Mouse (Mus musculus) monocyte, adult 2 months (primary cell): Measurements from ENCODE around the gene Nde1.
A peak's percentile ranks its signal among the peaks of the same experiment; 100 is the strongest.
"Not testable (repeated sequence)": the region's sequence is repeated elsewhere in the genome, so short reads cannot be mapped to it uniquely, and the experiment has no call there.

Source experiments
- DNase-seq, 2 experiments: peaks; one replicate each; pipeline ENCODE4 v3.0.0; 2022; ENCODE audit warnings: low spot score in 2 of 2, low read depth in 1 of 2

Gene Nde1

DNA sequence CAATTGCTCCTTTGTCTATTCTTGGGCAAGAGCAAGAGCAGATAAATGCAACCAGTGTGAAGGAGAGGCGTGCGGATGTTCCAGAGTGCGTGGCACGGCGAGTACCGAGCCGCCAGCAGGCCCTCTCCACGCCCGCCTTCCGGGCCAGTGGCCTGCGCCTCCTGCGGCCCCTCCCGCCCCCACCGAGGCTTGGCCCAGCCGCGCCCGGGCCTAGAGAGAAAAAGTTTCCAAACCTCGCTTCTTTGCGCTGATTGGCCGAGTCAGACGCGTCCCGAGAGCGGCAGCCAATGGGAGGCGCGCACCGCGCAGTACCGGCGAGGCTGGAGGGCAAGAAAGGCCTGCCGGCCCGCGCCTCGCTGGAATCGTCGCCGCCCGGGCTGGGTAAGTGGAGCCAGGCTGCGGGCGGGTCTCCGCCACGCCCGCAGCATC is at the start of gene Nde1, which contains the start of gene Marf1:
TSS of gene Nde1 (plus strand) at position 288 of the 429 bp plus-strand sequence.
TSS of gene Marf1 (minus strand) at position 364 of the 429 bp plus-strand sequence.
- peak; percentile 56 to 75 for DNase-seq

DNA sequence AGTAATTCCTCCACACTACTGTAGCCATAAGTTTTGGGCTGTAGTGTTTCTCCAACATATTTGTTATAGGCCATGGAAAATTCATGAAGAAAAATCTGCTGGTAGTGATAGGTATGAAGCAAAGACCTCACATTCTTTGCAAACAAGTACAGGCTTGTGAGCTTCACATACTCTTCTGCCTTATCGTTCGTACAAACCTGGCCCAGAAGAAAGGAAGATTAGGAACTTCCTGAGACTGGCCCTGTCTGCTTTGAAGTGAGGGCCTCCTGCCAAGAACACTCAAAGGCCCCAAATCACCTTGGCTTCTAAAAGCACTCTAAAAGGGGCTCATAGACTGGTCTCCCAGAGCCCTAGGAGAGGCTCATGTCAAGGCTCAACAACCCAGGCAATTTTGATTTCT is 45.8 kb upstream of the Nde1 start:
- DNase-seq: no peak

DNA sequence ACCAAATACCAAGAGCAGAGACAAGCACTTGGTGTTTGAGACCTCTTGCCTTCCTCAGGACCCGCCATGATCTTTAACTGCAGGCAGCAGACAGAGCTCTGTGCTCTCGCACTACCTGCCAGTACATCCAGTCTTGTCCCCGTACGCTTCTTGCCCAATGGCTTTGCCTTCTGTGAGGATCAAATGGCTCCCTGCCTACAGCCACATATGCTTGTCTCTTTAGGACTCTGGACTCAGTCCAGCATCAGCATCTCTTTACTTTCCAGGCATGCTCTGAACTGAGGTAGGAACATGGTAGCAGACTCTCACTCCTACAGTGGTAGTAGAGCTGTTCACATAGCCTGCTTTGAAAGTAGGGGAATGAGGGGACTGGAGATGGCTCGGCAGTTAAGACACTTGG is 42.1 kb upstream of the Nde1 start:
- DNase-seq: no peak

DNA sequence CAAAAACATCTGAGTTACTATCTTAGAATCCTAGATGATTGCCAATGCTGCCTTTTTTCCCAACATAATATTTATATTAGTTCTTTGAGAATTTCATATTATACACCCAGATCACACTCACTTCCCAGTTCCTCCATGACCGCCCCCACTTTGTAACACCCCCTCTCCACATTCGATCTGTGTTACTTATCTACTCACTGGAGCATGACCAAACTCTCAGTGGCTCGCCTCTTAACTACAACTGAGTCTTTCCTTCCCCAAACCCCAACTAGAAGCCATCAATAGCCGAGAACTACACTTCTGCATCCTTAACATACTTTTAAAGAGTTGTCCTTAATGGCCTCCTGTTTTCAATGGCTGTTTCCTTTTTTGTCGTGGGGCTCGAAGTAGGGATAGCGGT is 41.5 kb upstream of the Nde1 start:
- no peak for DNase-seq

DNA sequence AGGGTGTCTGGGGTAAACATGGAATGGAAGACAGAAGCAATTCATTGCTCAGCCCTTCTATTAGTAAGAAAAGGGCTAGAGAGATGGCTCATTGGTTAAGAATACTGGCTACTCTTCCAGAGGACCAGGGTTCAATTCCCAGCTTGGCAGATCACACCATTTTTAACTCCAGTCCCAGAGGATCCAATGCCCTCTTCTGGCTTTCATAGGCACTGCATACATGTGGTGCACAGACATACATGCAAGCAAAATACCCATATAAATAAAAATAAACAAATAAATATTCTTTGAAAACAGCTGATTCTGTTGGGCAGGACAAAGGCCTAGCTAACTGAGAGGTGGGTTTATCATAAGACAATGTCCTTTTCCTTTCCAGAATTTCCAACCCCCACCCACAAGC is 40.5 kb upstream of the Nde1 start:
- DNase-seq: no peak

DNA sequence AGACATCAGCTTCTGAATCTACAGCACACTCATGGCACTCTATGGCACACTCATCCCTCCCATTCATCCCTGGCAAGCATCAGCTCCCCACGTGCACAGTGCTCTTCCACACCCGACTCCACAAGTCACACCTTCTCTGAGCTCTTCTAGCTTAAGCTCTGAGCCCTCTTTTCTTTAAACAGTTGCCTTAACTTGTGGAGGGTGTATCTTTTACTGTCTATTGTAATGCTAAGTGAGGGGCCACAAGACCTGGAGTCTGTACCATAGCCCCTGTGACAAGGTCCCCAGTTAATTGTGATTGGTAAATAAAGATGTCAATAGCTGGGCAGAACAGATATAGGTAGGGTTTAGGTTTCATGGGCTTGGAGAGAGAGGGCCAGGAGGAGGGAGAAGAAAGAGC is 39.2 kb upstream of the Nde1 start:
- no peak for DNase-seq

DNA sequence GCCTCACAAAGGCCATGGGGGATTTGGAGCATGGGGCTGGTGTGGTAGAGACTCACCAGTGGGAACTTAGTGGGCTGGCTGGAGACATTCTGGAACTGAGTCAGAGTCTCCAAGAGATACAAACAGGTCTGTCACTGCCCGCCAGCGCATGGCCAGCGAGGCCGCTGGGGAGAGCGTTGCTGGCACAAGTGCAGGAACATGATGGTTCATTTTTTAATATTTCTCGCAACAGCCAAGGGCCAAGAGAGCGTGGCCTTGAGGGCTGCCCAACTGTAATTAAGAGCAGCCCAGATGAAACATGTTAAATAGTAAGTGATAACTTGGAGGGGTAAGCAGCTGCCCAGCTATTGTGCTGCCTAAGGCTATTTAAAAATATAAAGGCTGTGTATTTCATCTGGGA is 38.4 kb upstream of the Nde1 start:
- DNase-seq: no peak

DNA sequence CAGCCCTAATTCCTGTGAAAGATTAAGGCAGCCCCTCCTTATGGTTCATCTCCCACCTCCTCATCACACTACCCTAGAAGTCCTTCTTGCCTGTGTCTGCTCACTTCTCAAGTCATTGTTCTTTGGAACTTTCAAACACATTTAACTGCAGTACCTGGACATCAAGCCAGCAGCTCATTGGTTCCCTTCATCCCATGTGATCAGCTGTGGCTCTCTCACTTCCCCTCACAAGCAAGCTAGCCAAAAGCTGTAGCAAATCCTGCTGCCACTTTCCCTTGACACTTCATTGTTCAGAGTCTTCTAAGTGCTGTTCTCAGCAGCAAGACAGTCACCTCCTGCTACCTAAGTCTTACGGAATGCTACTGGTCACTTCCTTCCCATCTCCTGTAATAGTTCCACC is 37.8 kb upstream of the Nde1 start:
- DNase-seq: no peak

DNA sequence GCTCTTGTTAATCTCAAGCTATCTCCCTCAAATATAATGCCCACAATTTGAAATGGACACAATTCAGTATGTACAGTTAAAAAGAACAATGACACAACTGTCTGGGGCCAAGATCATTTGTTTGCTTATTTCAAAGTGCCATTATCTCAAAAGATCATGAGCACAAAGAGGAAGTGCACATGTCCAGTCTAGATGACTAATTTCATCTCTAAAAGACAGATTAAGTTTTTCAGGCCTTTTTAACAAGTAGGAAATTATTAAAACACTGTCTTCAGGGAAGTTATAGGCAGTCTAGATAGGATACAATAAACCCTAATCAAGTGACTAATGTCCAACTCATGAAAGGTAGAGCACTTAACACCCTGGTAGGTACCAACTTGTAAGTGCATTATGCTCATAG is 34.1 kb upstream of the Nde1 start:
- DNase-seq: no peak

DNA sequence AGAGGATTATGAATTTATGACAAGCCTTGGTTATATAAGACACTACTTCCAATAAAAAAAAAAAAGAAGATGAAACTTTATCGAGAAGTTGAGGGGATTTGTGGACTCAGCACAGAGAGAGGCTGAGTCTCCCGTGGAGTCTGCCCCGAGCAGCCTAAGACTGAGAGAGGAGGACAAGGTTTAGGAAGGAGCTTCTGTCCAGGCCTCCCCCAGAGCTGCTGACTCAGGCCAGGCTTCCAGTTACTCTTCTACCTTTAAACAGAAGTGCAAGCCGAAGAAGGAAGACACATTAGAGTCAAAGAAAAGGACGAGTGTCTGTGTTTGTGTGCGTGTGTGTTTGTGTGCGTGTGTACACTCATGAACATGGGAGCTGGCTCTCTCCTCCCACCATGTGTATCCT is 32.3 kb upstream of the Nde1 start:
- DNase-seq: no peak

DNA sequence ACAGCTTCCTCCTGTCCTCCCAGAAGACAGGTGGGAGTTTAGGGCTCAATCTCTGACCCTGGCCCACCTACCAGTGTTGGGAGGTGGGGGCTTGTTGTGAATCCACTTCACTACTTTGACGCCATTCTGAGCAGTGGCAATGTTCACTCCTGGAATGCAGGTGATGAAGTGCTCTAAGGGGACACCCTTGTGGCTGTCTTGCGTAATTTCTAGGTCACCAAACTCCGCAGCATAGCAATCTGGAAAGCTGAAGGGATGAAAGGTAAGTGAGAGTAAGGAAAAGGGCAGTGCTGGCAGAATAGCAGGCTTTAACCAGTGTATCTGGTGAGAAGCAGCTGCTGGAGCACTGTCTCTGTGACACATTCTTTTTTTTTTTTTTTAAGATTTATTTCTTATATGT is 31.7 kb upstream of the Nde1 start:
- no peak for DNase-seq

DNA sequence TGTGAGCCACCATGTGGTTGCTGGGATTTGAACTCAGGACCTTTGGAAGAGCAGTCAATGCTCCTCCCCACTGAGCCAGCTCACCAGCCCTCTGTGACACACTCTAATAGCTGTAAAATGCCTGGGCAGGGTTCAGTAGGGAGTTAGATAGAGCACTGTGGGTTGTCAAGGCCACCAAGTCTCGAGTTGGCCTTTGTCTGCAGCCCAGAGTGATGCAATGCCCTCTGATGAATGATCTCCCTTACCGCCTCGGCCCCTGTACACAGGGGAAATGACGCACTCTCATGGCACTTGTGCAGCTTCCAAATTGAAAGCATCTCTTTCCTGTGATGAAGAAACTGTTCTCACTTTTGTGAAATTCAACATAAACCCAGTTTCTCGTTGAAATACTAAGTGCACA is 31.2 kb upstream of the Nde1 start:
- no peak for DNase-seq

DNA sequence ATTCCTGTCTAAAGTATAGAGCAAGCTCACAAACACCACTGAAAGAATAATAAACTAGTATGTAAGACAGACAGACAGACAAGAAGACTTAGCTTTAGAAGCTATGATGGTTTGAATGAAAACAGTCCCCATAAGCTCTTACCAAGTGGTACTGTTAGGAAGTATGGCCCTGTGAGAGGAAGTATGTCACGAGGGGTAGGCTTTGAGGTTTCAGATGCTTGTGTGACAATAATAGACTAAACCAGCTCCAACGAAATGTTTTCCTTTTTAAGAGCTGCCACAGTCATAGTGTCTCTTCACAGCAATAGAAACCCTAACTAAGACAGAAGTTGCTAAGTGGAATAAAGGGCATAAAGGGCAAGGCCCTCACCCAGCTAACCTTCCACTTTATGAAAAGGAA is 28.1 kb upstream of the Nde1 start:
- DNase-seq: no peak

DNA sequence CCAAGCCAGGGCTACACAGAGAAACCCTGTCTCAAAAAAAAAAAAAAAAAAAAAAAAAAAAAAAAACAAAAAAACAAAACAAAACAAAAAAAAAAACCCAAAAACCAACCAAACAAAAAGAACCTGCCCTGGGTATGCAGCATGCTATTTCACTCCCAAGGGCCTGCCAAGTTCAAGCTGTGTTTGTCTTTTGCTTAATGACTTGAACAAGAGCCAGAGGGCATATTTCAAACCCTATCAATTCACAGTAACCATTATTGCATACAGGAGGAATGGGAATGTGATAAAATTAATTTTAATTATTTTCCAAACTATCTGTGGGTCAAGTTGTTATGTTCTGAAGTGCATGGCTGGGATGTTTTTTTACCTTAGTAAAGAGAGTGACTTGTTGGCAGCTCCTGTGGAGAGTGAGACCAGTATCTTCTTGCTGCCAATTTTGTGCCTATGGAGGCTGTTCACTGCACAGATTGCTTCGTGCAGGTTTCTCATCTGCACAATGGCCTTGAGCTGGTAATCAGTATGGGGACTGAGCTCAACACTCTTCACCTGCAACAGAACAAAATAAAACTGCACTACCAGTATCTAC is 25.0 kb upstream of the Nde1 start:
- no peak for DNase-seq

DNA sequence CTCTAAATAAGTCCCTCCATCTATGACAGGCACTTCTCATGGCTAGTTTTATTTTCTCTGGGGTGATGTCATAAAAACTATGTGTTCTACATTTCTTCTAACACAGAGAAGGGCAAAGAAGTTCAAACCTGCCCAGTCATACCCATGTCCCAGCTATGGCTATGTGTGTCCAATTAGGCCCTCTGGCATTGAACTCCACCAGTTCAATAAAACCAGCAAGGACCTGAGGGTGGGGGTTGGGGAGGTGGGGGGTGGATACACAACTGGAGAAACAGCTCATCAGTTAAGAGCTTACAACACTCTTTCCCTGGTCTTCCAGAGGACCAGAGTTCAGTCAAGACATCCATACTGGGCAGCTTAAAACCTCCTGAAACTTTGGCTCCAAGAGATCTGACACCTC is 24.0 kb upstream of the Nde1 start:
- DNase-seq: no peak

DNA sequence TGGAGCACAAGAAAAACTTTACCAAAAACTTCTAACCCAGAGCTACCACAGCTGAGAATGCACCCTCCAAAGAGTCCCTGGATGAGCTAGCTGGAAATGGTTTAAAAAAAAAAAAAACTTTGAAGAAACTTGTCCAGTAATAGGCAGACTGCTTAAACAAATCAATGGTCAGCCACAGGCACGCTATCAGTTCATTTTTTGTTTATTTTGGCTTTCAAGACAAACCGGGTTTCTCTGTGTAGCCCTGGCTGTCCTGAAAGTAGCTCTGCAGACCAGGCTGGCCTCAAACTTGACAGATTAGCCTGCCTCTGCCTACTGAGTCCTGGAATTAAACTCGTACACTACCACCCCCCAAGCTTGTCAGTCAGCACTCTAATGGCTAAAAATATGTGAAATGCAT is 19.8 kb upstream of the Nde1 start:
- no peak for DNase-seq

DNA sequence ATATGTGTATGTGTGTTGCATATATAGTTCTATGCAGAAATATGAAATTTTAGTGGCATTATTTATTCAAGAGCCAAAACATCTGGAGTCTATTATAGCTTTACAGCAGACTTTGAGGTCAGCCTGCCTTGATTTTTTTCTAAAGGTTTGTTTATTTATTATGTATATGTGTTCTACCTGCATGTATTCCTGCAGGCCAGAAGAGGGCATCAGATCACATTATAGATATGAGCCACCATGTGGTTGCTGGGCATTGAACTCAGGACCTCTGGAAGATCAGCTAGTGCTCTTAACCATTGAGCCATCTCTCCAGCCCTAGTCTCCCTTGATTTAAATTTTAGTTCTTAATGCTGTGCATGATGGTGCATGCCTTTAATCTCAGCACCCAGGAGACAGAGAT is 15.4 kb upstream of the Nde1 start:
- no peak for DNase-seq

DNA sequence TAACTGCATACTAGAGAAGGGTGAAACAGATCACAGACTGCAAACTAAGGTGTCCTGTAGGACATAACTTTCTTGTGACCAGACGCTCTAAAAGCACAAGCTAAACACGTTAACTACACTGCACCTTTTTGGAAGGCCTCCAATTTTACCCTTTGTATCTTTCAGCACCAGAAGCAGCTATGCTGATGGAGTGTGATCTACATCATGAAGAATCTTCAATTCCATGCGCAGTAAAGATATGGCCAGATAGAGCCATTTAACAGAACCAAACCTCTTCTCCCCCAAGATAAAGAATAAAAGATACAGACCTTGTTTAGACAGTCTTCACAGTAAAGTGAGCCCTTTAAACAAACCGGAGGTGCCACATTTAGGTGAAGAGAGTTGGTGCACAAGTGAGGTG is 11.4 kb upstream of the Nde1 start:
- DNase-seq: no peak

DNA sequence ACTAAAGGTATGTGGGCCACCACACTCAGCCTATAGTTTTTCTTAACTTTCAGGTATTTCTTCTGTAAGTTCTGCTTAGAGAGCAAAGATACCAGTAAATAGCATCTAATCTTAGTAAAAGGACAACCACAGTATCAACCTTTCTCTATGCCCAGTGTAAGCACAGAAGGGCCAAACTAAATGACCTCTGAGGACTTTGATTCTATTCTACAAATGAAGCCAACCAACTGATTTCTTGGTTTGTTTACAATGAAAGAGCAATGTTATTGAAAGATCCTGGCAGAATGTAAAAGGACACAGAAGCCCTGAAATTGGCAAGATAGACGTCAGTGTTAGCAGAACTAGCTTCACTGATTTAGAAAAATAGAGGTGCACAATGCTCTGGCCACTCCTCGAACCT is 7.4 kb upstream of the Nde1 start:
- not testable (repeated sequence) for DNase-seq

DNA sequence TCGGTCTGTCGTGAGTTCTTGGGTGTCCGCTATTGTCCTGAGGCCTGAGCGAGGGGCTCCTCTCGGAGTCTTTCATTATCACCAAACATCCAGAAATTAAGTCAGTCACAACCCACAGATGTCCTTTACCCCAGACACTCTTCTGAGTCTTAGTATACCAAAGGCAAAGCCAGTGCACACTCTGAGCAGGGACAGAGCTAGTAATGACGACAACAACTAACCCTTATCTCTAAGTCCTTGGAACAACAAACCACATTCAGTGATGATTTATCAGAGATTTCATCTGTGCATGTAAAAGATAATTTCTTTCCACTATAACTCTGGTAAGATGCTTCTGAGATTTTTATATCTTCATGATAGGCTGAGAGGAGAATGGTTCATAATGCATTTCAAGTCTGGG is 6.8 kb upstream of the Nde1 start:
- DNase-seq: no peak

DNA sequence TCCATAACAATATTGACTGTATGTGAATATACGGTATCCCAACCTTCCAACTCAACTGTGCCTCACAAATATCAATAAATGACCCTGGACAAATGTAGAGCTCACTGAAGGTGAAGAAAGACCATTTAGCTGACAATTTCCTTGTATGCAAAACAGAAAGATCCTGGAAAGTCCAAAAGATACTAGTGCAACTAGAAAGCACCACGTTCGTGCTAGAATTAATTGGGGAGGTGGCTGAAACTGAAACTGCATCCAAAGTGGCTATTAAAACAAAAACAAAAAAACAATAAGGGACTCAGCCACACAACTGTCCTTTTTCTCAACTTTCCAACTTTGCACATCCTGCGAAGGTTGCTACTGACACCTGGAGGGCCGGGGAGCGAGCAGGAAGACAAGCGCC is 4.5 kb upstream of the Nde1 start:
- DNase-seq: no peak

DNA sequence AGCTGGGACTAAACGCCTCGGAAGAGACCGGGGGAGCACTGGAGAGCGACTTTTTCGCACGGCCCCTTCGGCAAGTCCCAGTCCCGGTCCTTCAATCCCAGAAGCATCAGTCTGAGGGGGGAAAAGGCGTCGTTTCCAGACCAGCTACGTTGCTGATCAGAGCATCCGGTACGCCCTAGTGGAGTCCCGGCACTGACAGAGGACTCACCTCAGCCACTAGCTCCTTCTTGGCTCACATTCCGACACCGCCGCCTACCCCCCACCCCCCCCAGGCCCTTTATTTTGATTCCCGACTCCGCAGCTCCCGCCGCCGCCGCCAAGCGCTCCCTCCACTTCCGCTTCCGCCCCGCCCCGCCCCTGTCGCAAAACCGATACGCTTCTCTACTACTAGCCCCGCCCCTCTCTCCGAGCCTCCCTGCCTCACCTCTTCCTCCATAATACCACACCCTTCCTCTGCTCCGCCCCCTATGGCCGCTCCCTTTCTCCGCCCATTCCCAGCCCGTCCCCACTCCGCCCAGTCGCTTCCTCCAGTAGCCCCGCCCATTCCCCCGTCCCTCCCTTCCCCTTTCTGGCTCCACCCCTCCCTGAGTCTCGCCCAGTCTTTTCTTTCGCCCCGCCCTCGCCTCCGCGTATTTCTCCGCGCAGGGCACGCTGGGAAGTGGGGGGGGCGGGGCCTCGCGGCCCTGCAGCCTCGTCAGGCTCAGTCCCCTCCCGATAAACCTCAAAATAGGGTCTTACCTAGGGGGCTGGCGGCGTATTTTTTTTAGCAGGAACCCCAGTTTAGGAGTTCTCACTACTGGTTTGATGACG is 3.9 kb upstream of the Nde1 start:
- peak; percentile 97 to 99 for DNase-seq

DNA sequence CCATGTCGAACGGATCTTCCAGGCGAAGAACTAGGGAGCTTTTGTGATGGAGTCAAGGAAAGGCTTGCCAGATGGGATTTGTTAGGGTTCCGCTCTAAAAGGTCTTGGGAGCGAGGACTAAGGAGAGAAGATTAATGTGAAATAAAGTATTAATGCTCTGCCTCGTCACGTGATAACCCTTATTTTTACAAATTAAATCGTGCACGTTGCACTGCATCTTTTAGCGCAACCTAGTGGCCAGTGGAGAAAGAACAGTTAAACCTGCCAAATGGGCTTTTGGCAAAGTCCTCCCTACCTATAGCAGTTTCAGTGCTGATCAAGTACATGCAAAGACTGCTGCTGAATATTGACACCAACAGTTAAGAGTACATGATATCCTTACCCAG is 3.3 kb upstream of the Nde1 start:
- peak; percentile 26 to 43 for DNase-seq
